Mouse (Mus musculus) myocyte (in vitro differentiated cells): ENCODE measurements around the gene Clpsl2.

Experiments
- CEBPB ChIP-seq: IDR thresholded peaks from 2 replicates; pipeline ENCODE4 v1.6.1; 2011; ENCODE audit warnings: mild to moderate bottlenecking, moderate library complexity; ENCODE audit not compliant: poor library complexity, insufficient read depth, severe bottlenecking
- E2F4 ChIP-seq: IDR thresholded peaks from one replicate; pipeline ENCODE4 v1.6.1; 2011; ENCODE audit warnings: mild to moderate bottlenecking, control low read depth, moderate library complexity; ENCODE audit not compliant: insufficient read depth
- MAX ChIP-seq: IDR thresholded peaks from one replicate; pipeline ENCODE4 v1.6.1; 2011; ENCODE audit warnings: low read depth, mild to moderate bottlenecking, control low read depth
- MYOD1 ChIP-seq, 3 experiments: IDR thresholded peaks; one replicate each; pipeline ENCODE4 v1.6.1; 2011; ENCODE audit warnings: control low read depth in 2 of 3, low read depth in 2 of 3, mild to moderate bottlenecking in 2 of 3, moderate library complexity in 1 of 3; ENCODE audit not compliant: insufficient read length in 2 of 3, control insufficient read depth in 1 of 3
- POLR2A ChIP-seq: IDR thresholded peaks from one replicate; pipeline ENCODE4 v1.6.1; 2011; ENCODE audit warnings: low read depth, mild to moderate bottlenecking, control low read depth, moderate library complexity; ENCODE audit not compliant: insufficient read length
- POLR2AphosphoS2 ChIP-seq: IDR thresholded peaks from one replicate; pipeline ENCODE4 v1.6.1; 2011; ENCODE audit warnings: low read depth, control low read depth; ENCODE audit not compliant: insufficient read length
- SRF ChIP-seq: IDR thresholded peaks from one replicate; pipeline ENCODE4 v1.6.1; 2011; ENCODE audit warnings: low read depth; ENCODE audit not compliant: control insufficient read depth, insufficient read length
- TCF12 ChIP-seq: IDR thresholded peaks from one replicate; pipeline ENCODE4 v1.6.1; 2011; ENCODE audit warnings: mild to moderate bottlenecking, control low read depth; ENCODE audit not compliant: poor library complexity, insufficient read depth, severe bottlenecking
- TCF3 ChIP-seq: IDR thresholded peaks from one replicate; pipeline ENCODE4 v1.6.1; 2011; ENCODE audit warnings: low read depth, control low read depth; ENCODE audit not compliant: insufficient read length
- USF1 ChIP-seq: IDR thresholded peaks from one replicate; pipeline ENCODE4 v1.6.1; 2011; ENCODE audit warnings: low read depth, mild to moderate bottlenecking, control low read depth, moderate library complexity

- no peak for TF ChIP-seq TCF12
- TF ChIP-seq POLR2A = no peak
- TF ChIP-seq TCF3 = no peak
- TF ChIP-seq MAX = no peak
- TF ChIP-seq POLR2AphosphoS2 = no peak
- TF ChIP-seq E2F4 = no peak
- TF ChIP-seq SRF = no peak
- no peak for TF ChIP-seq CEBPB
- TF ChIP-seq USF1 = no peak
- no peak for TF ChIP-seq MYOD1 (IDR thresholded peaks at IDR 0.05; ENCODE audit: control insufficient read depth in 1 of 3, insufficient read length in 2 of 3, low read depth in 2 of 3)
Observed at GRCm38 (mm10) chr17:28511616-28512541, 37.3 kb upstream of the Clpsl2 start.
